Mouse (Mus musculus): Measurements from ENCODE around the gene Crhbp.

DNA sequence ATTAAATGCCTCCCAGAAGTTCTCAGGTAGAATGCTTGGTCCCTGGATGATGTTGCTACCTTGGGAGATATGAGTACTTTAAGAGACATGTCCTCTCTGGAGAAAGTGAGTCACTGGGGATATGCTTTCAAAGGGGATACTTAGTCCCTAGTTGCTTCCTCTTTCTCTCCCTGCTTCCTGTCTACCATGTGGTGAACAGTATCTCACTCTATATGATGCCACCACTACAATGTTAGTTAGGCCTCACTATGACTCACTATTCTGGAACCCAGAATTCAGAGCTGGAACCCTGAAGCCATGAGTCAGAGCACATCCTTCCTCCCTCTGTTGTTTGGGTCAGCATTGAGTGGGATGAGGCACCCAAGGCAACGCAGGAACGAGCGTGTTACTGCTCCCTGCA is 17.2 kb downstream of the Crhbp start:
- TF ChIP-seq POLR2A (IDR thresholded peaks at IDR 0.05; ENCODE audit: control insufficient read depth, extremely low read depth, insufficient read depth, low read length, poor library complexity) = no peak
- TF ChIP-seq CTCF (IDR thresholded peaks at IDR 0.05; ENCODE audit: borderline replicate concordance, control insufficient read depth, extremely low read depth, insufficient read depth, low read length, poor library complexity) = no peak
